Mouse (Mus musculus): Measurements from ENCODE around the gene Def6. TPM values are rescaled to one million over a fixed set of nuclear protein-coding genes. Genes with fewer than 3 reads are reported as not detected.
A peak's percentile ranks its signal among the peaks of the same experiment; 100 is the strongest.

The Def6 gene
- total and polyA plus RNA-seq, 3 experiments = 121 to 154 TPM; not detected in 1

GRCm38 (mm10) chr17:28274739-28275138, 67.2 kb downstream of the Def6 start:
- Histone ChIP-seq H3K27ac (ENCODE audit: control insufficient read depth, low read depth, low read length) (no peak overlapping the region), H3K4me3 (ENCODE audit: control insufficient read depth in 1 of 2, insufficient read depth in 1 of 2, low read depth in 2 of 2, low read length in 2 of 2) (no peak overlapping the region), H3K4me1 (ENCODE audit: control insufficient read depth in 1 of 2, insufficient read depth in 2 of 2, low read length in 2 of 2) (peaks cover 7 to 9% of the 10 kb centered on the region in 2 experiments), H3K9ac (ENCODE audit: control insufficient read depth, low read depth, low read length, poor library complexity, severe bottlenecking) (no peak overlapping the region), H3K9me3 (replicated peaks; ENCODE audit: insufficient read depth, low read length) (no peaks in the 10 kb centered on the region), H3K36me3 (ENCODE audit: control insufficient read depth in 1 of 2, insufficient read depth in 2 of 2, low read length in 2 of 2) (peaks cover 0 to 2% of the 10 kb centered on the region in 2 experiments; a peak in 2 of 4 replicates), H3K79me2 (ENCODE audit: control insufficient read depth, insufficient read depth, low read length, poor library complexity) (no peaks in the 10 kb centered on the region), H3K27me3 (ENCODE audit: control insufficient read depth in 1 of 2, insufficient read depth in 2 of 2, low read length in 2 of 2) (no peaks in the 10 kb centered on the region)
- peak; percentile 52 for DNase-seq (ENCODE audit: low read depth, low spot score)
- peak; percentile 41 for TF ChIP-seq RAD21 (IDR thresholded peaks at IDR 0.05; ENCODE audit: low read depth, low read length)
- no peak for TF ChIP-seq ETS1 (IDR thresholded peaks at IDR 0.05; ENCODE audit: low read depth, low read length)
- no peak for TF ChIP-seq USF2 (IDR thresholded peaks at IDR 0.05; ENCODE audit: borderline replicate concordance in 1 of 2, insufficient read depth in 1 of 2, low read depth in 1 of 2, low read length in 2 of 2)
- TF ChIP-seq SMC3 (IDR thresholded peaks at IDR 0.05; ENCODE audit: low read depth, low read length) = peak; percentile 56
- TF ChIP-seq ZNF384 (IDR thresholded peaks at IDR 0.05; ENCODE audit: low read depth, low read length) = no peak
- TF ChIP-seq CTCF (IDR thresholded peaks at IDR 0.05 in 2 of 3, conservative IDR thresholded peaks at IDR 0.05 in 1 of 3; ENCODE audit: control insufficient read depth in 1 of 3, insufficient read depth in 1 of 3, low read depth in 2 of 3, low read length in 3 of 3, poor library complexity in 1 of 3, severe bottlenecking in 1 of 3) = peak; percentile 75 to 82 (median 78)

DNA sequence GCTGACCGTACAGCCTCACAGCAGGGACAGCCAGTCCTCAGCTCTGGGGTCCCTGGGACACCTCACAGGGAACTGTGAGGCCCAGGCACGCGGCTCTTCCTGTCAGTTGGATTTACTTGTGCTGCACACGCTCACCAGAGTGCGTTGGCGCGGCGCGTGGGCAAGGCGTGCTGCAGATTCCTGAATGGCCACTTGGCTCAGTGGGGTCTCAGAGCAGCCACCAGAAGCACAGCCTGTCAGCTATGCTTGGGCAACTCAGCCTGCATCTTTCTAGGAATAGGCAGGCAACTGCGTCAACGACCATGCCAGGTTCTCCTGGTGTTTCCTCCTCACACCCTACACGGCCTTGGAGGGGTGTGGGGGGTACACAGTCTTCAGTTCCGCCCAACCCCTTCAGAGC, 69.6 kb downstream of the Def6 start:
- Histone ChIP-seq H3K36me3 (ENCODE audit: control insufficient read depth in 1 of 2, insufficient read depth in 2 of 2, low read length in 2 of 2) (peaks cover 0 to 2% of the 10 kb centered on the region in 2 experiments; a peak in 1 of 4 replicates), H3K4me1 (ENCODE audit: control insufficient read depth in 1 of 2, insufficient read depth in 2 of 2, low read length in 2 of 2) (peaks cover 2 to 9% of the 10 kb centered on the region in 2 experiments; a peak in 2 of 4 replicates), H3K27ac (ENCODE audit: control insufficient read depth, low read depth, low read length) (no peak overlapping the region), H3K27me3 (ENCODE audit: control insufficient read depth in 1 of 2, insufficient read depth in 2 of 2, low read length in 2 of 2) (no peaks in the 10 kb centered on the region), H3K4me3 (ENCODE audit: control insufficient read depth in 1 of 2, insufficient read depth in 1 of 2, low read depth in 2 of 2, low read length in 2 of 2) (no peak overlapping the region), H3K9me3 (replicated peaks; ENCODE audit: insufficient read depth, low read length) (no peaks in the 10 kb centered on the region), H3K79me2 (ENCODE audit: control insufficient read depth, insufficient read depth, low read length, poor library complexity) (no peaks in the 10 kb centered on the region), H3K9ac (ENCODE audit: control insufficient read depth, low read depth, low read length, poor library complexity, severe bottlenecking) (no peak overlapping the region)
- no peak for DNase-seq (ENCODE audit: low read depth, low spot score)
- no peak for TF ChIP-seq NELFE (IDR thresholded peaks at IDR 0.05; ENCODE audit: low read depth, low read length)
- no peak for TF ChIP-seq TAL1 (IDR thresholded peaks at IDR 0.05; ENCODE audit: low read length)
- no peak for TF ChIP-seq POLR2A (IDR thresholded peaks at IDR 0.05; ENCODE audit: control insufficient read depth in 1 of 2, insufficient read depth in 1 of 2, low read depth in 1 of 2, low read length in 2 of 2, poor library complexity in 1 of 2)
- no peak for TF ChIP-seq POLR2AphosphoS5 (IDR thresholded peaks at IDR 0.05; ENCODE audit: borderline replicate concordance, low read depth, low read length)
- no peak for TF ChIP-seq MAX (IDR thresholded peaks at IDR 0.05; ENCODE audit: low read length)
- no peak for TF ChIP-seq SMC3 (IDR thresholded peaks at IDR 0.05; ENCODE audit: low read depth, low read length)
- no peak for TF ChIP-seq ETS1 (IDR thresholded peaks at IDR 0.05; ENCODE audit: low read depth, low read length)
- no peak for TF ChIP-seq E2F4 (IDR thresholded peaks at IDR 0.05; ENCODE audit: borderline replicate concordance, low read depth, low read length)
- no peak for TF ChIP-seq KAT2A (conservative IDR thresholded peaks at IDR 0.05; ENCODE audit: low read depth, low read length)
- no peak for TF ChIP-seq MEF2A (IDR thresholded peaks at IDR 0.05; ENCODE audit: extremely low read depth, insufficient replicate concordance, low read depth, low read length, poor library complexity, severe bottlenecking)
- no peak for TF ChIP-seq HCFC1 (IDR thresholded peaks at IDR 0.05; ENCODE audit: low read depth, low read length)
- TF ChIP-seq CHD1 (IDR thresholded peaks at IDR 0.05; ENCODE audit: low read depth, low read length) = no peak
- no peak for TF ChIP-seq ZNF384 (IDR thresholded peaks at IDR 0.05; ENCODE audit: low read depth, low read length)
- TF ChIP-seq SIN3A (IDR thresholded peaks at IDR 0.05; ENCODE audit: low read length) = no peak
- TF ChIP-seq UBTF (IDR thresholded peaks at IDR 0.05; ENCODE audit: borderline replicate concordance, insufficient read depth, low read depth, low read length) = no peak
- TF ChIP-seq MYC (IDR thresholded peaks at IDR 0.05; ENCODE audit: low read depth, low read length) = no peak
- TF ChIP-seq GATA1 (IDR thresholded peaks at IDR 0.05; ENCODE audit: low read depth, low read length) = no peak
- TF ChIP-seq NRF1 (IDR thresholded peaks at IDR 0.05; ENCODE audit: insufficient read depth, low read depth, low read length, poor library complexity, severe bottlenecking) = no peak
- no peak for TF ChIP-seq MYB (IDR thresholded peaks at IDR 0.05; ENCODE audit: low read depth, low read length)
